Mouse (Mus musculus): ENCODE results near the gene Kalrn. TPM values are rescaled to one million over a fixed set of nuclear protein-coding genes. Genes with fewer than 3 reads are reported as not detected.

Kalrn gene
- total RNA-seq, 2 experiments from 2014 or later, result 233 to 236 TPM

- DNase-seq, result no peak
- intact Hi-C loops (cut with DNase I), result no loop called here
These were observed 507.0 kb downstream of the Kalrn start for GRCm38 (mm10) chr16:34066376-34066775.

GRCm38 (mm10) chr16:34063313-34063712, 510.0 kb downstream of the Kalrn start:
- intact Hi-C loops (cut with DNase I), result no loop called here
- peak; percentile 61 for DNase-seq

DNA sequence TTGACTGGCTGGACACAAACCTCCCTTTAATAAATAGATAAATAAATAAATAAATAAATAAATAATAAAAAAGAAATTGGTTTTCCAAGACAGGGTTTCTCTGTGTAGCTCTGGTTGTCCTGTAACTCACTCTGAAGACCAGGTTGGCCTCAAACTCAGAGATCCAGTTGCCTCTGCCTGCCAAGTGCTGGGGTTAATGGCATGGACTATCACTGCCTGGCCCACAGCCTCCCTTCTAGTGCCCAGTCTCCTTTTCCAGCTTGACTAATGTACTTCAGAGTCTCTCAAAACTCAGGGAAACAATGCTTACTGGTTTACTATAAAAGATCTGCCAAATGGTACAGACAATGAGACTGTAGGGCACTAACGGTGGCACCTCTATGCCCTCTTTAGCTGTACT, 511.7 kb downstream of the Kalrn start:
- intact Hi-C loops (cut with DNase I), result no loop called here

DNA sequence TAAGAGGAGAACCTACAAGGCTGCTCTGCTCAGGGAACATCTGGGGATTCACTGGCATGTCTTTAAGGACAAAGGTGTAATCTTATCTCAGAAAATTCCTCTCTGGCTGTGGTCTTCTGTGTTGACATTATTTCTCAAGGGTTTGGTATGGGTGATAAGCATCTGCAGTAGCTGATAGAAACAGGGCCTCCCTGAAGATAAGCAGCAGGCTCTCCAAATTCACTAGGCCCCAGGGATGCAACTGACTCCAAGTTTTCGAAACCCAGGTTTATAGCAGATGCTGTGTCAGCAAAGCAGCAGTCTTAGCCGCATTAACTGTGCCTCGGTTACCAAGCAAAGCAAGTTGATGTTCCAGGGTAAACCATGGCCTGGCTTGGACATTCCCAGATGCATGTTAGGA, 514.7 kb downstream of the Kalrn start:
- no peak for DNase-seq
- intact Hi-C loops (cut with DNase I), result no loop called here

More for the DNA sequence above, 511.7 kb downstream of the Kalrn start:
- no peak for DNase-seq

- intact Hi-C loops (cut with DNase I), result no loop called here
- no peak for DNase-seq
These were observed 515.9 kb downstream of the Kalrn start for GRCm38 (mm10) chr16:34057464-34057863.

DNA sequence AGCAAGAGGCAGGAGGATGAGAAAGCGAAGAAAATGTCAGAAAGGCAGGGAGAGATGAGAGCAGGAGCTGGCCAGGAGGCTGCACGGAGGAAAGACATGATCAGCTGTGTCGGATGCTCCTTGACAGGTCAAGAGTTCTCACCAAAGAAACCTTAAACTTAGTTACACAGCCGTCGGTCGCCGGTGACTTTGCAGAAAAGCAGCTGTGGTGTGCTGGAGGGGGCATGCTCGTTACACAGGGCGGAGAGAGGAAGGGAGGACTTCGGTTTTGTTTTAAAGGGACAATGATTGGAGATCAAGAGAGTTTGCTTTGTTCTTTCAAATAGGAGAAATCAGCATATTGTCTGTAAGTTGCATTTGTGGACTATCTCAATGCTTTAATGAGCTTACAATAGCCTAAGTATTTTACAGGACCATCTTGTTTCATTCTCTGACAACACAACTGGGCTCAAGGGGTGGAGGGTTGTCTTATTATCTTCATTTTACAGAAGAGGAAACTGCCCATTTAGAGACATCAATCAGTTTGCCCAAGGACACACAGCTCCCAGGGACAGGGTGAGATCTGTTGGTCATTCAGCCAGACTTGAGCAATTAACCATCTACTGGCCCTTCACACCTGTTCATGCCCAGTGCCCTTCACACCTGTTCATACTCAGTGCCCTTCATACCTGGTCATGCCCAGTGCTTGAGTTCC, 516.8 kb downstream of the Kalrn start:
- intact Hi-C loops (cut with DNase I), result no loop called here
- DNase-seq, result no peak

- intact Hi-C loops (cut with DNase I), result no loop called here
These were observed 523.2 kb downstream of the Kalrn start for GRCm38 (mm10) chr16:34050090-34050489.

DNA sequence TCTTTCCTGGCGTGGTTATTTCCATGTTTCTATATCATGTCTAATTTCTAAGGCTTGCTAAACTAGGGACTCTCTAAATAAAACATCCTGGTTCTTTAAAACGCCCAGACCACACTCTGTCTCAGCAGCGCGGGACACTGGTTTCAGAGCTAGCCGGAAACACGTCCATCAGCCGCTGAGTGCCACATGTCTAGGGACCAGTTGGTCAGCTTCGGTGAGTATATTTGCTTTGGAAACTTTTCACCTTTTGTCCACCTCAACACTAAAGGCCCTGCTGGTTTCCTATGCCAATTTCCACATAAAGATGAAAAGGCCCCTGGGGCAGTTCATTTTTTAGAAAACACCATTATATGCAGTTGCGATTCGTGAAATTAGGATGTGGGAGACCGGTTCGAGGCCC, 524.0 kb downstream of the Kalrn start:
- intact Hi-C loops (cut with DNase I), result loop anchor here (5.0 kb wide), 1 partner anchor 38 kb away; no protein-coding TSS in a partner anchor
- no peak for DNase-seq

More at GRCm38 (mm10) chr16:34050090-34050489, 523.2 kb downstream of the Kalrn start:
- no peak for DNase-seq

DNA sequence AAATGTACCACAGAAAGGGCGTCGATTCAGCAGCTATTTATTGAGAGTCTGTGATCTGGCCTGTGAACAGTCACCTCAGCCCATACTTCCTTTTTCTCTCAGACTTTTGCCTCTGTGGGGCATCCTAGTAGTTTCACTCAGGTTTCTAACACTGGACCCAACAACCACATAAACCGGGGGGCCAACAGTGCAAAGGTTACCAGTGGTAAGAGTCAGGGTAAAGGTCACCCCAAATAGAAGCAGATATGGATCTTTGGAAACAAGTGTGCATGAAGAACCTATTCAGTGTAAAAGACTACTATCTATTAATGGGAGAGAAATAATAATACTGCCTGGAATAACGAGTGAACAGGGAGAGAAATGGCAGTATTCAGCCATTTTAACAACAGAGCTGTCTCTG, 525.1 kb downstream of the Kalrn start:
- DNase-seq, result no peak
- intact Hi-C loops (cut with DNase I), result loop anchor here (5.0 kb wide), 1 partner anchor 39 kb away; no protein-coding TSS in a partner anchor

GRCm38 (mm10) chr16:34047543-34047942, 525.8 kb downstream of the Kalrn start:
- intact Hi-C loops (cut with DNase I), result loop anchor here (5.0 kb wide), 1 partner anchor 40 kb away; no protein-coding TSS in a partner anchor
- no peak for DNase-seq

DNA sequence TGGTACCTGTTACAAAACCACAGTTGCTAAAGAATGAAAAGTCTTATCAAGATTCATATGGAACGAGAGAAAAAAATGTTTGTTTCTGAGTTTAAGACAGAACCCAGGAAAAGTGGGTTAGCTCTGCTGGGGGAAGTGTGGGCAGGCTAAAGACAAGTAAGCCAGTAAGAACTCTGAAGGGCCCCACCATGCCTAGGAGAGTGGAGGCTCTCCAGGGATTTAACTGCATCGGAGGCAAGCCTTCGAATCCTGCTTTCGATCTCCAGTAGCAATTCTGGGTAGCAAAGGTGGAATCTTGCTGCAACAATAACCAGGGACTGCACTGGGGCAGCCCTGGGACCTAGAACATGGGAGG, 526.3 kb downstream of the Kalrn start:
- no peak for DNase-seq
- intact Hi-C loops (cut with DNase I), result loop anchor here (5.0 kb wide), 1 partner anchor 40 kb away; no protein-coding TSS in a partner anchor

DNA sequence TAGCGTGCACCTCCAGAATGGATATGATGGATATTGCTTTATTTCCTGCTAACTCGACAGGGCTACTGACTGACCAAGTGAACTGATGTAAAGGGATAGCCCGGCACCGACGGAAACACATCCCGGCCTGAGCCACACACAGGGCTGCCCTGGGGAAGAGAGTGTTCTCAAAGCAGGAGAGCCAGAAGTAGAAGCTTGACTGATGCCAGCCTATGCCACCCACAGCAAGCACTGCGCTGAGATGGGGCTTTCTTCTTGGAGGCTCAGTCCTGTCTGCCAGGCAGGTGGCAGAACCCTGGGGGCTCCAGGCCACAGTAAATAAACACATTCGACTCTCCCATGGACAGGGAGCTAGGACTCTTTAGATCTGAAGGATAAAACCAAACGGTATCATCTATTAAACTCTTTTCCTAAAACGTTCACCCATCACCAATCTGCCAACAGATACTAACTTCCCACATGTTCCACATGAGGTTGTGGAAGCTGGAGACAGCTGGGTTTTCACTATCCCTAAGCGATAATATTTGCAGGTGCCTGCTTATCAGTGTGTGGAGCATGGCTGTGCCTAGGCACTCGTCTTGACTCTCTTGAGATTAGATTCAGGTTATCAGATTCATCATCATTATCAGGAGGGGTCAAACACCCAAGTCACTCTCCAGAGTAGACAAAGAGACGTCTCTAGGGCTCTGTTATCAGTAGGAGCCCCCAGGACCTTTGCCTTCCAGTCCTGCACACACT, 526.9 kb downstream of the Kalrn start:
- intact Hi-C loops (cut with DNase I), result loop anchor here (5.0 kb wide), 1 partner anchor 41 kb away; no protein-coding TSS in a partner anchor
- no peak for DNase-seq

DNA sequence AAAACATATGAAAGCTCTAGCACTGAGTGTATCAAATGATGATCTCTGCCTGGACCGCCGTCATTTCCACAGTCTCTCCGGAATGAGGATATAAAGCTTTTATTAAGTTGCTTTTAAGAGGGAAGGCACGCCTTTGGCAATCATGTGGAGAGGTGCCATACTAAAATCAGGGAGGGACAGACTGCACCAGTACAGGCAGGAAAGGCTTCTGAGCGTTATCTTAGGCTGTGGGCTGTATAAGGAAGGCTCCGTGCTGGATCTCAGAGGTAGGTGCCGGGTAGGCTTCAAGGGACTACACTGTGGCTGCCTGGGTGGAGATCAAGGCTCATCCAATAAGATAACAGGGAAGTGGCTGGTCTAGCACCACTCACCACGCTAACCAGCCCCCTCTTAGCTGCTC, 528.8 kb downstream of the Kalrn start:
- intact Hi-C loops (cut with DNase I), result no loop called here
- DNase-seq, result no peak

DNA sequence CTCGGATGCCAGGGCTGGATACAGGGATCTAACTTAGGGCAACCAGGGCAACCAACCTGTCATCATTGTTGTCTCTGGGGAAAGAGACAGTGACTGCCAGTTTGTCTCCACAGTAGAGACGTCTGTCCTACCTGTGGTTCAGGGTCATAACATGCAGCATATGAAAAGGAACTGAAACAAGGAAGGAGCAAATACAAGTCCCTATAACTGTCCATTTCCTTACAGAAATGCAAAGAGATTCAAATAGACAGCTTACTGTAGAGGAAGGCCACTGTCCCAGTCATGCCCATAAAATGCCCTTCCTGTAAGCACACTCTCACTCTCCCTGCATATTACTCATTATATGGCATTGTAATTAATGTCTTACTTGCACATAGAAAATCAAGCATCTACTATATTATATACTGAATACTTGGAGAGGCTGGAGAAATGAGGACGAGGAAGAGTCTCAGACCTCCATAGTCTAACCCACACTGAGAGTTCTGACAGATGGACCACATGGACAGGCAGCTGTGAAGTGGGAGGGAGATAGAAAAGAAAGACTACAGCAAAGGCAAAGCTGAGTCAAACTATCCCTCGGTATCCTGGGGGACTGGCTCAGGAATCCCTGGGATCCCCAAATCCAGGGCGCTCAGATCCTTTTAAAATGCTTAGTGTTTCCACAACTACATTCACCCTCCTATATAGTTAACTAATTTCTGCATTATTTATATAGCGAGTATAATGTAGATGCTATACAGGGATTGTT, 530.1 kb downstream of the Kalrn start:
- no peak for DNase-seq
- intact Hi-C loops (cut with DNase I), result no loop called here

DNA sequence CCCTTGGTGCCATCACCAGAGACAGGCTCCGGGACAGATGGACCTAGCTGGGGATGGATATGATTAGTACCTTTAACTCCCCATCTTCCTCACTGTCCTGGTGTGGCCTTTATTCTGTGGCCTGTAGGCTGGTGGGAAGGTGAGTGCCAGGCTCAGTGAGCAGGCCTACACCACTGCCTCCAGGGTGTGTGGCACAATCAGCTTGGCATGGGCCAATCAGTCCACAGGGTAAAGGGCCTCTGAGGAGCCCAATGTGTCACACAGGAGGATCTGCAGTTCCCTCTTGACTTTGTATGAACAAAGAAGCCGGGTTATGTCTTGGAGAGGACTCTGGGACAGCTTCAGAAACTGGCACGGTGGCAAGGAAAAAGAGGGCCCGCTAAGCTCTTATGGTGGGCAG, 530.7 kb downstream of the Kalrn start:
- intact Hi-C loops (cut with DNase I), result no loop called here
- no peak for DNase-seq

- intact Hi-C loops (cut with DNase I), result no loop called here
- no peak for DNase-seq
These were observed 533.1 kb downstream of the Kalrn start for GRCm38 (mm10) chr16:34040276-34040675.

DNA sequence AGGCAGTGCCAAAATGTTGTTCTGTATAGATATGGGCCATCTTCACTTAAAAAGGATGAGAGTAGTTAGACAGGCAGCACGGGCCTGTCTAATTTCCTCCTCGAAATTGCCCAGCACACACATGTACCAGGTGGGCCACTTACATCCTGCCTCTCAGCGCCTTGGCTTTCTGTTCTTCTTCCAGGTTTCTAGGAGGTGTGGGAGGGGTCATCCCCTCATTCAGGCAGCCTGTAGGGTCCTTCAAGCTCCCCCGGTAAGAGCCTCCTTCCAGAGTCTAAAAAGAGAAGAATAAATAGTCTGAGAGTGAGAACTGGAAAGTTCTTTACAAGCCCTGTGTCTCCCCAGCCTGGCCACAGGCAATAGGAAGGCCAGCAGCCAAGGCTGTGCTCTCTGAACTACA, 533.6 kb downstream of the Kalrn start:
- no peak for DNase-seq
- intact Hi-C loops (cut with DNase I), result no loop called here

- intact Hi-C loops (cut with DNase I), result no loop called here
- DNase-seq, result no peak
These were observed 536.8 kb downstream of the Kalrn start for GRCm38 (mm10) chr16:34036327-34037047.

- no peak for DNase-seq
- intact Hi-C loops (cut with DNase I), result no loop called here
These were observed 537.6 kb downstream of the Kalrn start for GRCm38 (mm10) chr16:34035780-34036179.

GRCm38 (mm10) chr16:34034267-34034666, 539.1 kb downstream of the Kalrn start:
- no peak for DNase-seq
- intact Hi-C loops (cut with DNase I), result no loop called here

All from left cerebral cortex, postnatal 4 days (tissue).